Mouse (Mus musculus): ENCODE measurements around the gene Hoxb8. TPM values are rescaled to one million over a fixed set of nuclear protein-coding genes. Genes with fewer than 3 reads are reported as not detected.
A peak's percentile ranks its signal among the peaks of the same experiment; 100 is the strongest.

Hoxb8 gene
- polyA plus RNA-seq, 1 experiment from 2014 or later = 0.42 TPM

DNA sequence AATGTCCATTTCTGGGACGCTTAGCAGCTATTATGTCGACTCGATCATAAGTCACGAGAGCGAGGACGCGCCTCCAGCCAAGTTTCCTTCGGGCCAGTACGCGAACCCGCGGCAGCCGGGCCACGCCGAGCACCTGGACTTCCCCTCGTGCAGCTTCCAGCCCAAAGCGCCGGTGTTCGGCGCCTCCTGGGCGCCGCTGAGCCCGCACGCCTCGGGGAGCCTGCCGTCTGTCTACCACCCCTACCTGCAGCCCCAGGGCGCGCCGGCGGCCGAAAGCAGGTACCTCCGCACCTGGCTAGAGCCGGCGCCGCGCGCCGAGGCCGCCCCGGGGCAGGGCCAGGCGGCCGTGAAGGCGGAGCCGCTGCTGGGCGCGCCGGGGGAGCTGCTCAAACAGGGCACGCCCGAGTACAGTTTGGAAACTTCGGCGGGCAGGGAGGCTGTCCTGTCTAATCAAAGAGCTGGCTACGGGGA, 10.1 kb upstream of the Hoxb8 start:
- ATAC-seq (ENCODE audit: low FRiP score, low TSS enrichment) (peak; percentile 62), DNase-seq (ENCODE audit: low spot score) (peak; percentile 61)
- H3K27me3 ChIP-seq (ENCODE audit: control insufficient read depth, insufficient read depth, low read length) = peaks cover 46% of the 10 kb centered on the region
- H3K36me3 ChIP-seq (ENCODE audit: control insufficient read depth, insufficient read depth, low read length) = no peaks in the 10 kb centered on the region
- H3K27ac ChIP-seq (replicated peaks) = no peak overlapping the region
- under 1% methylated on average over 52 of the region's 52 CpGs for WGBS
- no peaks in the 10 kb centered on the region; the same call in 1 of the 2 replicates for H3K4me1 ChIP-seq (replicated peaks; ENCODE audit: control insufficient read depth, insufficient read depth)
- H3K4me2 ChIP-seq (replicated peaks; ENCODE audit: low read depth) = peak overlapping the region; percentile 45
- H3K9ac ChIP-seq (ENCODE audit: low read length) = no peak overlapping the region
- H3K9me3 ChIP-seq (ENCODE audit: control insufficient read depth, low read length) = no peaks in the 10 kb centered on the region
- no peak for TF ChIP-seq CTCF (IDR thresholded peaks at IDR 0.05; ENCODE audit: low read depth)
- no peak for TF ChIP-seq EP300 (optimal IDR thresholded peaks at IDR 0.05)
- peak overlapping the region; percentile 34 for H3K4me3 ChIP-seq (ENCODE audit: low read depth, low read length)

DNA sequence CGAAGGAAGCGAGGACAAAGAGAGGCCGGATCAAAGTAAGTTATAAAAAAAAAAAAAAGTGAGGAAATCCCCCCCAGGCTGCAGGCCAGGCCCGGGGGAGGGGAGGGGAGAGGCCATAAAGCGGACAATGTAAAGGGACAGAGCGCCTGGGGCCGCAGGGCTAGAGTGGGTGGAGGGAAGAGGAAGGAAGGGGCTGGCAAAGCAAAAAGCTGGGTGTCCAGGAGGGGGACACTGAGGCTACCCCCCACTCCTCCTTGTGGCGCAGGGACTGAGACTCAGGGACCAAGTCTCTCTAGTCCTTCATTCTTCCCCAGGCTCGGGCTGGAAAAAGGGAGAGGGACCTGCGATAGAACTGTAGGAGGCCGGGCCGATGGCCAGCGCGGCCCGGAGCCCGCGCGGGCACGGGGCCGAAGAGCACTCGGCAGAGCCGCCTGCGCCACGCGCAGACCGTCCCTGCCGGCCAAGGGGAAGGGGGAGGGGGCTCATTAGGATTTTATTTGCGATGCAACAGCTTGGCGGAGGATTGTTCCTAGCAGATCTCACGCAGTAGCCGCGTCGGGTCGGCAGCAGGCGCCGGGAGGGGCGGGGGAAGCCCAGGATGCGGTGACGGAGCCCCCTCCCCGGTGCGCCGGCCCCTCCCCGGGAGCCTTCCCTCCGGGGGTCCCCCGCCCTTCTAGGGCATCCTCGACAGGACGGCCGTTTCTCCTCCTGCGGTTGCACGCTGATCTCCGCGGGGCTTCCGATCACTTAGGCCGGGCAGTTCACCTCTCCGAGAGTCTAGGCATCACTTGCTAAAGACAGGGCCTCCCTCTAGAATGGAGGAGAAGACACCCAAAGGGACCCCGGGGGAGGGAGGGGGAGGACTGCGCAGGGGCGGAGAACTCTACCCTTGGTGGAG, 9.4 kb upstream of the Hoxb8 start:
- ATAC-seq (ENCODE audit: low FRiP score, low TSS enrichment) (peak; percentile 38; the same call in 1 of the 2 replicates), DNase-seq (ENCODE audit: low spot score) (no peak)
- H3K9ac ChIP-seq (ENCODE audit: low read length) = no peak overlapping the region
- 3% methylated on average over 51 of the region's 58 CpGs for WGBS
- H3K4me1 ChIP-seq (replicated peaks; ENCODE audit: control insufficient read depth, insufficient read depth) = no peaks in the 10 kb centered on the region; the same call in 1 of the 2 replicates
- no peaks in the 10 kb centered on the region for H3K36me3 ChIP-seq (ENCODE audit: control insufficient read depth, insufficient read depth, low read length)
- H3K27ac ChIP-seq (replicated peaks) = no peak overlapping the region
- no peak for TF ChIP-seq EP300 (optimal IDR thresholded peaks at IDR 0.05)
- TF ChIP-seq CTCF (IDR thresholded peaks at IDR 0.05; ENCODE audit: low read depth) = no peak
- no peaks in the 10 kb centered on the region for H3K9me3 ChIP-seq (ENCODE audit: control insufficient read depth, low read length)
- peaks cover 44% of the 10 kb centered on the region for H3K27me3 ChIP-seq (ENCODE audit: control insufficient read depth, insufficient read depth, low read length)
- peak overlapping the region; percentile 34 for H3K4me3 ChIP-seq (ENCODE audit: low read depth, low read length)
- peak overlapping the region; percentile 45 for H3K4me2 ChIP-seq (replicated peaks; ENCODE audit: low read depth)

DNA sequence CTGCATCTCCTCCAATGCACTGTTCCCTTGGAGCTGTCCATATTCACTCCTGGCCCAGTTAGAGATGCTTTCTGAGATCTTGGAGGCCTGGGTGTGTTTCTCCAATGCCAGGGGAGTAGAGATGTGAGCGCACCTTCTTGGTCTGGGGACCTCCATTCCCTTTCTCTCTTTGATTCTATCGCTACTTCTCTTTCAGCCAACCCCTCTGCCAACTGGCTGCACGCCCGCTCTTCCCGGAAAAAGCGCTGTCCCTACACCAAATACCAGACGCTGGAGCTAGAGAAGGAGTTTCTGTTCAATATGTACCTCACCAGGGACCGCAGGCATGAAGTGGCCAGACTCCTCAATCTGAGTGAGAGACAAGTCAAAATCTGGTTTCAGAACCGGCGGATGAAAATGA, 7.3 kb upstream of the Hoxb8 start:
- Histone ChIP-seq H3K36me3 (ENCODE audit: control insufficient read depth, insufficient read depth, low read length) (no peaks in the 10 kb centered on the region), H3K4me3 (ENCODE audit: low read depth, low read length) (no peak overlapping the region), H3K9ac (ENCODE audit: low read length) (no peak overlapping the region), H3K9me3 (ENCODE audit: control insufficient read depth, low read length) (no peaks in the 10 kb centered on the region), H3K4me2 (replicated peaks; ENCODE audit: low read depth) (no peak overlapping the region), H3K27ac (replicated peaks) (no peak overlapping the region), H3K4me1 (replicated peaks; ENCODE audit: control insufficient read depth, insufficient read depth) (no peaks in the 10 kb centered on the region; the same call in 1 of the 2 replicates), H3K27me3 (ENCODE audit: control insufficient read depth, insufficient read depth, low read length) (peaks cover 46% of the 10 kb centered on the region)
- no peak for DNase-seq (ENCODE audit: low spot score)
- TF ChIP-seq EP300 (optimal IDR thresholded peaks at IDR 0.05) (no peak), CTCF (IDR thresholded peaks at IDR 0.05; ENCODE audit: low read depth) (no peak)
- 19% methylated on average over 10 of the region's 10 CpGs for WGBS
- ATAC-seq (ENCODE audit: low FRiP score, low TSS enrichment) = no peak

DNA sequence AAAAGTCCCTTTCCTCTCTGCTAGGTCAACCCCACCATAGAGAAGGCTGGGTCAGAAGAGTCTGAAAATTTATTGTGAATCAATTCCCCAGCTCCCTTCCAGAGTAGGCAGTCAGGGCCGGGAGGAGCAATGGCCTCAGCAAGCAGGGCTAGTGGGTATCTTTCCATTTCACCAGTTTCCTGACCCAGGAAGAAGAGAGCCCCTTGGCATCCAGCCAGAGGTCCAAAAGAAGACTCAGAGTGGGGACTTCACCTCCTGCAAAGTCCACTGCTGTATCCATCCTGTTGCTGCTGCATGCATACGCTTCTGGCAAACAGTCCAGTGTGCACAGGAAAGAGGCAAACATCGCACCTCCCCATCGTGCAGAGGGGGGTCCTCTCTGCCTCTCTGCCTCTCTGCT, 5.8 kb upstream of the Hoxb8 start:
- Histone ChIP-seq H3K9me3 (ENCODE audit: control insufficient read depth, low read length) (no peaks in the 10 kb centered on the region), H3K4me1 (replicated peaks; ENCODE audit: control insufficient read depth, insufficient read depth) (no peaks in the 10 kb centered on the region; the same call in 1 of the 2 replicates), H3K27ac (replicated peaks) (no peak overlapping the region), H3K4me2 (replicated peaks; ENCODE audit: low read depth) (no peak overlapping the region), H3K9ac (ENCODE audit: low read length) (no peak overlapping the region), H3K4me3 (ENCODE audit: low read depth, low read length) (no peak overlapping the region), H3K36me3 (ENCODE audit: control insufficient read depth, insufficient read depth, low read length) (no peaks in the 10 kb centered on the region), H3K27me3 (ENCODE audit: control insufficient read depth, insufficient read depth, low read length) (peaks cover 46% of the 10 kb centered on the region)
- ATAC-seq (ENCODE audit: low FRiP score, low TSS enrichment) (no peak), DNase-seq (ENCODE audit: low spot score) (no peak)
- 22% methylated on average over 4 of the region's 4 CpGs for WGBS
- TF ChIP-seq EP300 (optimal IDR thresholded peaks at IDR 0.05) = no peak
- no peak for TF ChIP-seq CTCF (IDR thresholded peaks at IDR 0.05; ENCODE audit: low read depth)

DNA sequence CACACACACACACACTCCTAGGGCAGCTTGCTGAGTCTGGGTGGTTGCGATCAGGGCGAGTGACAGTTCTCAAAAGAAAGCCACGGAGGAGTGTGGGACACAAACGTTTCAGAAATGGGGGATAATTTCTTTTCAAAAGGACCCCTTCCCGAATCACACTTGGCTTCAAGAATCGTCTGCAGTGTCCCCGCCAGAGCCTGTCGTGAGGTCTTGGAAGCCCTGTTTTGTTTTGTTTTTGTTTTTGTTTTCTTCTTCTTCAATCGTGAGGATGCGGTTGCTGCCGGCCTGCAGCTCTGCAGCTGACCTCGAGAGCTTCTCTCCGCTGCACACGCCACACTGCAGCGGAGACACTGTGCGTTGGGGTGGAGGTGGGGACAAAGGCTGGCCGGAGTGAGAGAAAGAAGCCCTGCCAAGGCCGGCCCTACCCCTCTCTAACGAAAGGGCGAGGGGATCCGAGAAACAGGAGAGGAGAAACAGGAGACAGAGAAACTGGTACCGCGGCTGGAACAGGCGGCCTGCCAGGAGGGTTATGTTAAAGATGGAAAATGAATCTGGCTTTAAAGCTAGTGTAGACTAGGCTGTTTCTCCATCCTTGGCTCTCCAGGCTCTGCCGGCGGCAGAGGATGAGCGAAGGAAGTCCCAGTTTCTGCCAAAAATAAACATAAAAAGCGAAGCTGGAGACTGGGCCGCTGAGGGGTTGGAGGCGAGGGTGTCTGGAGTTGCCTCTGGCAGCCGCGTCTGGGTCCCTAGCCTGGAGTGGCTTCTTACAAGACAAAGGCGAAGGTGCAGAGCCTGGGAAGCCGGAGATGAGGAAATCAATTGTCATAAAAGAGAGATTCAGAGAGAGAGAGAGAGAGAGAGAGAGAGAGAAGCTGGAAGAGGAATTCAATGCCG, 4.3 kb upstream of the Hoxb8 start:
- Histone ChIP-seq H3K4me1 (replicated peaks; ENCODE audit: control insufficient read depth, insufficient read depth) (no peaks in the 10 kb centered on the region), H3K27me3 (ENCODE audit: control insufficient read depth, insufficient read depth, low read length) (peaks cover 41% of the 10 kb centered on the region), H3K9me3 (ENCODE audit: control insufficient read depth, low read length) (no peaks in the 10 kb centered on the region), H3K4me2 (replicated peaks; ENCODE audit: low read depth) (no peak overlapping the region), H3K36me3 (ENCODE audit: control insufficient read depth, insufficient read depth, low read length) (no peaks in the 10 kb centered on the region), H3K4me3 (ENCODE audit: low read depth, low read length) (no peak overlapping the region), H3K27ac (replicated peaks) (no peak overlapping the region), H3K9ac (ENCODE audit: low read length) (no peak overlapping the region)
- WGBS = 10% methylated on average over 35 of the region's 35 CpGs
- DNase-seq (ENCODE audit: low spot score) (no peak), ATAC-seq (ENCODE audit: low FRiP score, low TSS enrichment) (no peak)
- TF ChIP-seq CTCF (IDR thresholded peaks at IDR 0.05; ENCODE audit: low read depth) = no peak
- no peak for TF ChIP-seq EP300 (optimal IDR thresholded peaks at IDR 0.05)
